Mouse (Mus musculus) liver, postnatal 0 days (tissue): ENCODE results near the gene Nat14.

Source experiments
- CTCF ChIP-seq: sonication (generic); IDR thresholded peaks from 2 replicates; pipeline ENCODE4 v1.5.1; 2016; ENCODE audit warnings: antibody characterized with exemption, low read depth
- EP300 ChIP-seq: IDR thresholded peaks from 2 replicates; pipeline ENCODE4 v1.6.1; 2016; ENCODE audit warnings: antibody characterized with exemption, low read depth, mild to moderate bottlenecking

DNA sequence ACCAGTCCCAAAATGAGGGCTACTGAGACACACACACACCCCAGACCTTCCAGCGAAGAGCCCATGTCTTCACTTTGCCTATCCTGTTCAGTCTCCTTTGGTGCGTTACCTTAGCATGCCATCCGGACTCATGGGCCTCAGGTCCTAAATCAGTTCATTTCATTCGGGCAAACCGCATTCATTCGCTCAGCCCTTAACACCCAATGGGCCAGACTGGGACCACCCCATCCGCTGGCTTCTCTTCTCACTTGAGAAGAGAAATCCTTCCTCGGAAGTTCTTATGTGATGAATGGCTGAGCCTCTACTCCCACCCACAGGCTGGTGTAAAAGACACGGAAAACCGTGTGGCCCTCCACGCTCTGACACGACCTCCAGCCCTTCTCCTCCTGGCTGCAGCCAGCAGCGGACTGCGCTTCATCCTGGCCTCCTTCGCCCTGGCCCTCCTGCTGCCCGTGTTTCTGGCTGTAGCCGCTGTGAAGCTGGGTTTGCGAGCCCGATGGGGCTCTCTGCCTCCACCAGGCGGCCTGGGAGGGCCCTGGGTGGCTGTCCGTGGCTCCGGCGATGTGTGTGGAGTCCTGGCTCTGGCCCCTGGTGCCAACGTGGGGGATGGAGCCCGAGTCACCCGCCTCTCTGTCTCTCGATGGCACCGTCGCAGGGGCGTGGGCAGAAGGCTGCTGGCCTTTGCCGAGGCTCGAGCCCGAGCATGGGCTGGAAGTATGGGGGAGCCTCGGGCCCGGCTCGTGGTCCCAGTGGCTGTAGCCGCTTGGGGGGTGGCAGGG, 1.9 kb downstream of the Nat14 start:
- peak; percentile 45 for TF ChIP-seq CTCF
- no peak for TF ChIP-seq EP300
